Mouse (Mus musculus) myocyte (in vitro differentiated cells): ENCODE data around the gene Cipc. TPM values are rescaled to one million over a fixed set of nuclear protein-coding genes. Genes with fewer than 3 reads are reported as not detected.

ENCODE experiments used
- H3K27me3 ChIP-seq: one replicate; pipeline ENCODE4 v1.6.1; 2011; ENCODE audit not compliant: control insufficient read depth, insufficient read depth, insufficient read length
- H3K36me3 ChIP-seq: one replicate; pipeline ENCODE4 v1.6.1; 2011; ENCODE audit not compliant: control insufficient read depth, insufficient read depth
- H3K4me2 ChIP-seq: one replicate; pipeline ENCODE4 v1.6.1; 2011; ENCODE audit warnings: low read depth, control low read depth
- H3K4me3 ChIP-seq: one replicate; pipeline ENCODE4 v1.5.1; 2011; ENCODE audit warnings: mild to moderate bottlenecking, control low read depth, moderate library complexity
- H3K79me2 ChIP-seq: one replicate; pipeline ENCODE4 v1.6.1; 2011; ENCODE audit not compliant: control insufficient read depth, insufficient read depth
- H3ac ChIP-seq: one replicate; pipeline ENCODE4 v1.6.1; 2011; ENCODE audit not compliant: control insufficient read depth, insufficient read length
- CEBPB ChIP-seq: IDR thresholded peaks from 2 replicates; pipeline ENCODE4 v1.6.1; 2011; ENCODE audit warnings: mild to moderate bottlenecking, moderate library complexity; ENCODE audit not compliant: poor library complexity, insufficient read depth, severe bottlenecking
- E2F4 ChIP-seq: IDR thresholded peaks from one replicate; pipeline ENCODE4 v1.6.1; 2011; ENCODE audit warnings: mild to moderate bottlenecking, control low read depth, moderate library complexity; ENCODE audit not compliant: insufficient read depth
- MAX ChIP-seq: IDR thresholded peaks from one replicate; pipeline ENCODE4 v1.6.1; 2011; ENCODE audit warnings: low read depth, mild to moderate bottlenecking, control low read depth
- MYOD1 ChIP-seq, 3 experiments: IDR thresholded peaks; one replicate each; pipeline ENCODE4 v1.6.1; 2011; ENCODE audit warnings: control low read depth in 2 of 3, low read depth in 2 of 3, mild to moderate bottlenecking in 2 of 3, moderate library complexity in 1 of 3; ENCODE audit not compliant: insufficient read length in 2 of 3, control insufficient read depth in 1 of 3
- MYOG ChIP-seq, 3 experiments: IDR thresholded peaks; one replicate each; pipeline ENCODE4 v1.6.1; 2011; ENCODE audit warnings: control low read depth in 2 of 3, low read depth in 2 of 3, mild to moderate bottlenecking in 2 of 3; ENCODE audit not compliant: insufficient read length in 2 of 3, control insufficient read depth in 1 of 3, insufficient read depth in 1 of 3
- POLR2A ChIP-seq: IDR thresholded peaks from one replicate; pipeline ENCODE4 v1.6.1; 2011; ENCODE audit warnings: low read depth, mild to moderate bottlenecking, control low read depth, moderate library complexity; ENCODE audit not compliant: insufficient read length
- POLR2AphosphoS2 ChIP-seq: IDR thresholded peaks from one replicate; pipeline ENCODE4 v1.6.1; 2011; ENCODE audit warnings: low read depth, control low read depth; ENCODE audit not compliant: insufficient read length
- REST ChIP-seq: IDR thresholded peaks from one replicate; pipeline ENCODE4 v1.6.1; 2011; ENCODE audit warnings: mild to moderate bottlenecking, control low read depth, moderate library complexity; ENCODE audit not compliant: insufficient read depth, insufficient read length
- SRF ChIP-seq: IDR thresholded peaks from one replicate; pipeline ENCODE4 v1.6.1; 2011; ENCODE audit warnings: low read depth; ENCODE audit not compliant: control insufficient read depth, insufficient read length
- TCF12 ChIP-seq: IDR thresholded peaks from one replicate; pipeline ENCODE4 v1.6.1; 2011; ENCODE audit warnings: mild to moderate bottlenecking, control low read depth; ENCODE audit not compliant: poor library complexity, insufficient read depth, severe bottlenecking
- TCF3 ChIP-seq: IDR thresholded peaks from one replicate; pipeline ENCODE4 v1.6.1; 2011; ENCODE audit warnings: low read depth, control low read depth; ENCODE audit not compliant: insufficient read length
- USF1 ChIP-seq: IDR thresholded peaks from one replicate; pipeline ENCODE4 v1.6.1; 2011; ENCODE audit warnings: low read depth, mild to moderate bottlenecking, control low read depth, moderate library complexity
- polyA plus RNA-seq: library from polyadenylated mRNA; unstranded; fragments of >200 nt; fragmentation: generic; extraction: Trizol; gene quantifications from one replicate; pipeline ENCODE4 v1.2.1, GENCODE M21; 2012; ENCODE audit warnings: missing spikeins

Cipc gene
- polyA plus RNA-seq, 1 experiment, result 14.7 TPM

DNA sequence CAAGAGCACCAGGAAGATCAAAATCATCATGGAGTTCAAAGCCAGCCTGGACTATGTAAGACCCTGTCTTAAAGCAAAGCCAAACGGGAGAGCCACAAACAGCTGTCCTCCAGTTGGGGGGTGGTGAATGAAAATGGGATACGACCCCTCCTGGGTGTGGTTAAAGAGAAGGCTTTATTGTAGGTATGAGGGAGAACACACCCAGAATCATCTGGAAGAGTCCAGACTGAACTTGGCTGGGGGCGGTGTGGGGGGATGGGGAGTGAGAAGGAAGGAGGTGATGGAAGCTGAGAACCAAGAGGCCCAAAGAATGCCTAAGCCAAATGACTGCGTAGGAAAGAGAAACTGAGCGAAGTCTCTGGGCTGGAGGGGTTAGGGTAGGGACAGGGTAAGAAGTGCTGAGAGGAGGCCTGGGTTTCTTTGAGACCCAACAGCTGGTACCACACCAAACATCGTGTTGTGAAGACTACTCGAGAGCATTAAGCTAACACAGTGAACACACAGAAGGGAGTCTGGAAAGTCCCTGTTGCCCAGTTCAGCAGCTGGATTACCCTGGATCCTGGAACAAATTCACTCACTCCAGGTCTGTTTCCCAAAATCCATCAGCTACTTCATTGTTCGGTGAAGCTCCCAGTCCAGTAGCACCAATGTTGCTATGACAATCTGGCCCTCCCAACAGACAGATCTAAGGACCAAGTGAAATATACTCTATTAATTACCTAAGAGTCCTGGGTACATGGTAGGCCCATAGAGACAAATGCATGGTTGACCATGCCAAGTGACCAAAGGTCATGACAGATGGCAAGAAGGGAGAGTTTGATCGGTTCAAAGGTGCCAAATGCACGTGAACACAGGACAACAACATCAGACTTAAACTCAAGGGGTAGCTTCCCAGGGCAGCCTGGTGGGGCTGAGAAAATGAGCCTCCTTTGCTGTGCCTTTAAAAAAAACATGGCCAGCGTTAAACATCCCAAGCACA is 42.7 kb upstream of the Cipc start:
- Histone ChIP-seq H3K4me2 (no peak overlapping the region), H3K79me2 (no peaks in the 10 kb centered on the region), H3K27me3 (no peaks in the 10 kb centered on the region), H3K36me3 (peaks cover 5% of the 10 kb centered on the region), H3ac (no peak overlapping the region), H3K4me3 (no peak overlapping the region)
- no peak for TF ChIP-seq TCF12
- TF ChIP-seq MYOG (IDR thresholded peaks at IDR 0.05; ENCODE audit: control insufficient read depth in 1 of 3, insufficient read depth in 1 of 3, insufficient read length in 2 of 3, low read depth in 2 of 3), result no peak
- TF ChIP-seq MAX, result no peak
- no peak for TF ChIP-seq CEBPB
- no peak for TF ChIP-seq POLR2AphosphoS2
- no peak for TF ChIP-seq MYOD1 (IDR thresholded peaks at IDR 0.05; ENCODE audit: control insufficient read depth in 1 of 3, insufficient read length in 2 of 3, low read depth in 2 of 3)
- no peak for TF ChIP-seq TCF3
- TF ChIP-seq USF1, result no peak
- TF ChIP-seq REST, result no peak

DNA sequence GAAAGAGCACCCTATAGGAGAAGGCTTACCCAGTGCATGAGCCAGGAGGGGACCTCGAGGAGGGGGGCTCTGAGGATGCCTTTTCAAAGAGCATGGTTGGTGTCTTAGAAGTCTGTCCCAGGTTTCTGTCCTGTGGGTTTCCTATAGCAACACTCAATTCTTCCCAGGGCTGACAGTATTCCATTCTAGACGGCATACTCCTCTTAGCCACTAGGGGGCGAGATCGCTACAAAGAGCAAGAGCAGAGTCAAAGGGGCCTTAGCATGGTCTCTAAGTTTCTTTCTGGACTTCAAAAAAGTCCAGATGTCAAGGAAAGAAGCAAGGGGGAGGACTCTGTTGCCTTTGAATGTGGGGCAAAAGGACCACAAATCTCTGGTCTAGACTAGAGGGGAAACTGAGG is 41.6 kb upstream of the Cipc start:
- no peak for TF ChIP-seq E2F4
- TF ChIP-seq MAX, result no peak
- no peak for TF ChIP-seq MYOD1 (IDR thresholded peaks at IDR 0.05; ENCODE audit: control insufficient read depth in 1 of 3, insufficient read length in 2 of 3, low read depth in 2 of 3)
- no peak for TF ChIP-seq MYOG (IDR thresholded peaks at IDR 0.05; ENCODE audit: control insufficient read depth in 1 of 3, insufficient read depth in 1 of 3, insufficient read length in 2 of 3, low read depth in 2 of 3)
- no peak for TF ChIP-seq SRF
- no peak for TF ChIP-seq USF1
- H3K27me3 ChIP-seq, result no peaks in the 10 kb centered on the region
- no peak overlapping the region for H3ac ChIP-seq
- peaks cover 5% of the 10 kb centered on the region for H3K36me3 ChIP-seq
- H3K79me2 ChIP-seq, result no peaks in the 10 kb centered on the region
- H3K4me3 ChIP-seq, result no peak overlapping the region
- no peak overlapping the region for H3K4me2 ChIP-seq

- no peak for TF ChIP-seq E2F4
- no peak for TF ChIP-seq TCF3
- TF ChIP-seq MYOG (IDR thresholded peaks at IDR 0.05; ENCODE audit: control insufficient read depth in 1 of 3, insufficient read depth in 1 of 3, insufficient read length in 2 of 3, low read depth in 2 of 3), result no peak
- TF ChIP-seq POLR2AphosphoS2, result peak; percentile 14
- no peaks in the 10 kb centered on the region for H3K79me2 ChIP-seq
- H3K4me2 ChIP-seq, result peak overlapping the region; percentile 52
- no peak overlapping the region for H3K4me3 ChIP-seq
- H3K36me3 ChIP-seq, result peaks cover 5% of the 10 kb centered on the region
- H3ac ChIP-seq, result no peak overlapping the region
- no peaks in the 10 kb centered on the region for H3K27me3 ChIP-seq
Observed at GRCm38 (mm10) chr12:86905876-86906275, 41.0 kb upstream of the Cipc start.

GRCm38 (mm10) chr12:86906395-86906794 is 40.4 kb upstream of the Cipc start:
- Histone ChIP-seq H3K4me3 (no peak overlapping the region), H3K36me3 (peaks cover 5% of the 10 kb centered on the region), H3K79me2 (no peaks in the 10 kb centered on the region), H3K27me3 (no peaks in the 10 kb centered on the region), H3K4me2 (peak overlapping the region; percentile 52), H3ac (no peak overlapping the region)
- TF ChIP-seq E2F4, result no peak
- no peak for TF ChIP-seq MYOG (IDR thresholded peaks at IDR 0.05; ENCODE audit: control insufficient read depth in 1 of 3, insufficient read depth in 1 of 3, insufficient read length in 2 of 3, low read depth in 2 of 3)
- TF ChIP-seq SRF, result no peak
- TF ChIP-seq POLR2A, result no peak
- no peak for TF ChIP-seq POLR2AphosphoS2
- no peak for TF ChIP-seq REST
- TF ChIP-seq MYOD1 (IDR thresholded peaks at IDR 0.05; ENCODE audit: control insufficient read depth in 1 of 3, insufficient read length in 2 of 3, low read depth in 2 of 3), result no peak
- no peak for TF ChIP-seq TCF12
- no peak for TF ChIP-seq MAX
- TF ChIP-seq CEBPB, result no peak
- TF ChIP-seq TCF3, result no peak
- no peak for TF ChIP-seq USF1

GRCm38 (mm10) chr12:86911482-86911931 is 35.3 kb upstream of the Cipc start:
- no peak for TF ChIP-seq USF1
- TF ChIP-seq REST, result no peak
- TF ChIP-seq MYOG (IDR thresholded peaks at IDR 0.05; ENCODE audit: control insufficient read depth in 1 of 3, insufficient read depth in 1 of 3, insufficient read length in 2 of 3, low read depth in 2 of 3), result no peak
- TF ChIP-seq MYOD1 (IDR thresholded peaks at IDR 0.05; ENCODE audit: control insufficient read depth in 1 of 3, insufficient read length in 2 of 3, low read depth in 2 of 3), result no peak
- Histone ChIP-seq H3K79me2 (no peaks in the 10 kb centered on the region), H3K27me3 (no peaks in the 10 kb centered on the region), H3K36me3 (no peaks in the 10 kb centered on the region), H3K4me3 (no peak overlapping the region), H3K4me2 (no peak overlapping the region), H3ac (no peak overlapping the region)
